Mouse (Mus musculus) stomach, embryonic 16.5 days (tissue): Measurements from ENCODE around the gene Apopt1. TPM values are rescaled to one million over a fixed set of nuclear protein-coding genes. Genes with fewer than 3 reads are reported as not detected.
A peak's percentile ranks its signal among the peaks of the same experiment; 100 is the strongest.

ENCODE experiments used
- ATAC-seq: fragments of 200-750 bp; cut with Nextera tagmentation; 2 replicates; pipeline ENCODE4 v1.8.0; 2017; ENCODE audit warnings: moderate number of reproducible peaks, moderate TSS enrichment; ENCODE audit not compliant: insufficient read depth, low FRiP score
- H3K27ac ChIP-seq: fragments of 300-500 bp; sonication (generic); 2 replicates; pipeline ENCODE4 v1.5.1; 2014; ENCODE audit warnings: low read length
- H3K27me3 ChIP-seq: fragments of 300-500 bp; sonication (generic); 2 replicates; pipeline ENCODE4 v1.6.1; 2014; ENCODE audit warnings: low read length, control low read depth, mixed read lengths; ENCODE audit not compliant: control insufficient read depth, insufficient read depth
- H3K36me3 ChIP-seq: fragments of 300-500 bp; sonication (generic); 2 replicates; pipeline ENCODE4 v1.6.1; 2014; ENCODE audit warnings: low read length; ENCODE audit not compliant: control insufficient read depth, insufficient read depth
- H3K4me1 ChIP-seq: fragments of 300-500 bp; sonication (generic); 2 replicates; pipeline ENCODE4 v1.6.1; 2014; ENCODE audit warnings: low read length, control low read depth, mixed read lengths; ENCODE audit not compliant: control insufficient read depth, insufficient read depth
- H3K4me2 ChIP-seq: fragments of 300-500 bp; sonication (generic); 2 replicates; pipeline ENCODE4 v1.6.1; 2014; ENCODE audit warnings: low read depth, low read length, mixed read lengths
- H3K4me3 ChIP-seq: fragments of 300-500 bp; sonication (generic); replicated peaks from 2 replicates; pipeline ENCODE4 v1.5.1; 2014; ENCODE audit warnings: mild to moderate bottlenecking, low read length
- H3K9ac ChIP-seq: fragments of 300-500 bp; sonication (generic); 2 replicates; pipeline ENCODE4 v1.6.1; 2014; ENCODE audit warnings: low read length
- H3K9me3 ChIP-seq: fragments of 300-500 bp; sonication (generic); replicated peaks from 2 replicates; pipeline ENCODE4 v1.6.1; 2016; ENCODE audit warnings: low read length, control low read depth; ENCODE audit not compliant: control insufficient read depth
- WGBS: fragments of 180-500 bp; shearing (Covaris S2); extraction: QIAGEN DNeasy Blood & Tissue Kit; methylation state at CpG from one replicate; pipeline ENCODE4 v1.1.7; 2014; 5-methylcytosine and 5-hydroxymethylcytosine counted together
- polyA plus RNA-seq: library from polyadenylated mRNA; unstranded; fragments of >200 nt; fragmentation: Nextera tagmentation; extraction: Ambion mirVana; gene quantifications from 2 replicates; pipeline ENCODE4 v1.2.1, GENCODE M21; 2015

The Apopt1 gene
- polyA plus RNA-seq, result 43.0 and 47.0 TPM in 2 replicates

GRCm38 (mm10) chr12:111713004-111713651 lies at the start of gene Apopt1, which contains the start of gene Bag5:
Gene Apopt1, plus strand, starts transcription at chr12:111713261.
Gene Bag5, minus strand, starts transcription at chr12:111713257.
- Histone ChIP-seq H3K27ac (peak within 1 kb of the TSS; percentile 62), H3K9ac (peak within 1 kb of the TSS; percentile 98), H3K4me3 (peak within 1 kb of the TSS; percentile 82), H3K36me3 (peaks cover 11% of the 10 kb centered on the region; the same call in 1 of the 2 replicates), H3K4me1 (peaks cover 12% of the 10 kb centered on the region), H3K27me3 (no peaks in the 10 kb centered on the region), H3K9me3 (no peaks in the 10 kb centered on the region), H3K4me2 (peak within 1 kb of the TSS; percentile 94)
- WGBS, result under 1% methylated on average over 86 of the region's 86 CpGs
- peak; percentile 96 for ATAC-seq

- H3K4me3 ChIP-seq, result no peak overlapping the region
- no peaks in the 10 kb centered on the region for H3K9me3 ChIP-seq
- H3K9ac ChIP-seq, result peak overlapping the region; percentile 41; the same call in 1 of the 2 replicates
- H3K27ac ChIP-seq, result peak overlapping the region; percentile 92
- WGBS, result 24% methylated on average over 6 of the region's 6 CpGs
- H3K36me3 ChIP-seq, result no peaks in the 10 kb centered on the region; the same call in 1 of the 2 replicates
- ATAC-seq, result peak; percentile 77
- H3K4me2 ChIP-seq, result peak overlapping the region; percentile 8; the same call in 1 of the 2 replicates
- H3K4me1 ChIP-seq, result peaks cover 23% of the 10 kb centered on the region
- no peaks in the 10 kb centered on the region for H3K27me3 ChIP-seq
Observed at GRCm38 (mm10) chr12:111664144-111664634, 48.9 kb upstream of the Apopt1 start.

- no peak for ATAC-seq
- Histone ChIP-seq H3K27me3 (no peaks in the 10 kb centered on the region), H3K4me1 (peaks cover 33% of the 10 kb centered on the region), H3K4me3 (no peak overlapping the region), H3K27ac (peak overlapping the region; percentile 92), H3K36me3 (no peaks in the 10 kb centered on the region; the same call in 1 of the 2 replicates), H3K4me2 (no peak overlapping the region), H3K9ac (no peak overlapping the region), H3K9me3 (no peaks in the 10 kb centered on the region)
- 75% methylated on average over 13 of the region's 13 CpGs for WGBS
Observed at GRCm38 (mm10) chr12:111665041-111665880, 47.8 kb upstream of the Apopt1 start.

GRCm38 (mm10) chr12:111666380-111666779 lies 46.7 kb upstream of the Apopt1 start:
- WGBS, result 66% methylated on average over 13 of the region's 13 CpGs
- Histone ChIP-seq H3K36me3 (no peaks in the 10 kb centered on the region; the same call in 1 of the 2 replicates), H3K9ac (no peak overlapping the region), H3K4me1 (peaks cover 43% of the 10 kb centered on the region), H3K4me3 (no peak overlapping the region), H3K27me3 (0 out of 2 replicates have a peak, but pooled peaks cover 7% of the 10 kb centered on the region), H3K4me2 (no peak overlapping the region), H3K27ac (0 out of 2 replicates have a peak overlapping the region, but pooled peaks have one; percentile 7), H3K9me3 (no peaks in the 10 kb centered on the region)
- ATAC-seq, result no peak

GRCm38 (mm10) chr12:111667421-111667820 lies 45.6 kb upstream of the Apopt1 start:
- H3K27me3 ChIP-seq, result peaks cover 11% of the 10 kb centered on the region; the same call in 1 of the 2 replicates
- no peak overlapping the region for H3K9ac ChIP-seq
- no peak overlapping the region for H3K4me2 ChIP-seq
- peaks cover 43% of the 10 kb centered on the region for H3K4me1 ChIP-seq
- 85% methylated on average over 5 of the region's 5 CpGs for WGBS
- H3K4me3 ChIP-seq, result no peak overlapping the region
- no peaks in the 10 kb centered on the region for H3K9me3 ChIP-seq
- no peak for ATAC-seq
- H3K27ac ChIP-seq, result no peak overlapping the region
- no peaks in the 10 kb centered on the region for H3K36me3 ChIP-seq

- Histone ChIP-seq H3K4me2 (peak overlapping the region; percentile 94), H3K36me3 (no peaks in the 10 kb centered on the region), H3K27ac (peak overlapping the region; percentile 91), H3K4me1 (peaks cover 48% of the 10 kb centered on the region), H3K9me3 (no peaks in the 10 kb centered on the region), H3K9ac (peak overlapping the region; percentile 81), H3K4me3 (peak overlapping the region; percentile 64), H3K27me3 (peaks cover 19% of the 10 kb centered on the region; the same call in 1 of the 2 replicates)
- WGBS, result 3% methylated on average over 8 of the region's 8 CpGs
- peak; percentile 64 for ATAC-seq
Observed at GRCm38 (mm10) chr12:111668457-111668912, 44.6 kb upstream of the Apopt1 start.

- peak overlapping the region; percentile 81 for H3K9ac ChIP-seq
- H3K4me1 ChIP-seq, result peaks cover 41% of the 10 kb centered on the region
- H3K36me3 ChIP-seq, result no peaks in the 10 kb centered on the region
- peak overlapping the region; percentile 64 for H3K4me3 ChIP-seq
- peak overlapping the region; percentile 94 for H3K4me2 ChIP-seq
- WGBS, result 55% methylated on average over 23 of the region's 23 CpGs
- peak; percentile 11; the same call in 1 of the 2 replicates for ATAC-seq
- peaks cover 19% of the 10 kb centered on the region; the same call in 1 of the 2 replicates for H3K27me3 ChIP-seq
- H3K9me3 ChIP-seq, result no peaks in the 10 kb centered on the region
- H3K27ac ChIP-seq, result peak overlapping the region; percentile 91
Observed at GRCm38 (mm10) chr12:111669000-111669788, 43.9 kb upstream of the Apopt1 start.

- no peak for ATAC-seq
- Histone ChIP-seq H3K4me1 (peaks cover 34% of the 10 kb centered on the region), H3K36me3 (no peaks in the 10 kb centered on the region), H3K9me3 (no peaks in the 10 kb centered on the region), H3K9ac (peak overlapping the region; percentile 81; the same call in 1 of the 2 replicates), H3K27ac (peak overlapping the region; percentile 27), H3K4me3 (peak overlapping the region; percentile 64), H3K4me2 (peak overlapping the region; percentile 94), H3K27me3 (peaks cover 19% of the 10 kb centered on the region; the same call in 1 of the 2 replicates)
- WGBS, result 59% methylated on average over 8 of the region's 8 CpGs
Observed at GRCm38 (mm10) chr12:111669961-111670360, 43.1 kb upstream of the Apopt1 start.
